Mouse (Mus musculus) lung, embryonic 16.5 days (tissue): ENCODE data around the gene Cox4i1. TPM values are rescaled to one million over a fixed set of nuclear protein-coding genes. Genes with fewer than 3 reads are reported as not detected.
A peak's percentile ranks its signal among the peaks of the same experiment; 100 is the strongest.

Experiments used
- ATAC-seq: fragments of 200-750 bp; cut with Nextera tagmentation; 2 replicates; pipeline ENCODE4 v1.8.0; 2017; ENCODE audit warnings: low read depth, mild to moderate bottlenecking, moderate library complexity
- H3K27ac ChIP-seq: fragments of 300-500 bp; sonication (generic); 2 replicates; pipeline ENCODE4 v1.5.1; 2014; ENCODE audit warnings: mild to moderate bottlenecking, control low read depth, low read length
- H3K27me3 ChIP-seq: fragments of 300-500 bp; sonication (generic); 2 replicates; pipeline ENCODE4 v1.6.1; 2014; ENCODE audit warnings: low read depth, low read length, mixed read lengths; ENCODE audit not compliant: control insufficient read depth, insufficient read depth
- H3K36me3 ChIP-seq: fragments of 300-500 bp; sonication (generic); 2 replicates; pipeline ENCODE4 v1.6.1; 2014; ENCODE audit warnings: low read length; ENCODE audit not compliant: control insufficient read depth, insufficient read depth
- H3K4me1 ChIP-seq: fragments of 300-500 bp; sonication (generic); replicated peaks from 2 replicates; pipeline ENCODE4 v1.6.1; 2014; ENCODE audit warnings: low read length, mixed read lengths; ENCODE audit not compliant: control insufficient read depth, insufficient read depth
- H3K4me2 ChIP-seq: fragments of 300-500 bp; sonication (generic); 2 replicates; pipeline ENCODE4 v1.6.1; 2014; ENCODE audit warnings: low read depth, low read length, control low read depth
- H3K4me3 ChIP-seq: fragments of 300-500 bp; sonication (generic); 2 replicates; pipeline ENCODE4 v1.5.1; 2014; ENCODE audit warnings: mild to moderate bottlenecking, low read length, control low read depth
- H3K9ac ChIP-seq: fragments of 300-500 bp; sonication (generic); 2 replicates; pipeline ENCODE4 v1.6.1; 2014; ENCODE audit warnings: low read length, control low read depth
- H3K9me3 ChIP-seq: fragments of 300-500 bp; sonication (generic); 2 replicates; pipeline ENCODE4 v1.6.1; 2016; ENCODE audit warnings: low read length; ENCODE audit not compliant: control insufficient read depth
- WGBS: fragments of 180-500 bp; shearing (Covaris S2); extraction: QIAGEN DNeasy Blood & Tissue Kit; methylation state at CpG from one replicate; pipeline ENCODE4 v1.1.7; 2014; 5-methylcytosine and 5-hydroxymethylcytosine counted together
- polyA plus RNA-seq: library from polyadenylated mRNA; unstranded; fragments of >200 nt; fragmentation: Nextera tagmentation; extraction: Ambion mirVana; gene quantifications from 2 replicates; pipeline ENCODE4 v1.2.1, GENCODE M21; 2015

The Cox4i1 gene
- polyA plus RNA-seq, 1 experiment from 2014 or later = 1,058 TPM

DNA sequence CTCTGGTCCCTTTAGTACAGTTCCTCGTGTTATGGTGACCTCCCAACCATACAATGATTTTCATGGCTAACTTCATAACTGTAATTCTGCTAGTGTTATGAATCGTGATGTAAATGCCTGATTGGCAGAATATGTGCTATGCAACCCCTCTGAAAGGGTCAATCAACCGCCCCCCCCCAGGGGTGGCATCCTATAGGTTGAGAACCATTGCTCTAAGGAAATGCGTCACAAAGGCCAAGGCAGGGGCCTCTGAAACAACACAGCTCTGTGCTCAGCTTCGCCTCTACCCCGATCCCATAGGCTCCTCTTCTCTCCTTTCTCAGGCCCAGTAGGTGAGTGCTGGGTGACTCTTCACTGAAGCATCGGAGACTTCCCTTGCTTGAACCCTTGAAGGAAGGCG lies 17.6 kb downstream of the Cox4i1 start:
- H3K4me1 ChIP-seq = peaks cover 5% of the 10 kb centered on the region; the same call in 1 of the 2 replicates
- H3K4me3 ChIP-seq = no peak overlapping the region
- H3K36me3 ChIP-seq = no peaks in the 10 kb centered on the region
- peak overlapping the region; percentile 46; the same call in 1 of the 2 replicates for H3K27ac ChIP-seq
- H3K9me3 ChIP-seq = no peaks in the 10 kb centered on the region
- ATAC-seq = no peak
- H3K27me3 ChIP-seq = peaks cover 13% of the 10 kb centered on the region
- H3K9ac ChIP-seq = no peak overlapping the region; the same call in 1 of the 2 replicates
- WGBS = 84% methylated on average over 8 of the region's 8 CpGs
- H3K4me2 ChIP-seq = no peak overlapping the region

DNA sequence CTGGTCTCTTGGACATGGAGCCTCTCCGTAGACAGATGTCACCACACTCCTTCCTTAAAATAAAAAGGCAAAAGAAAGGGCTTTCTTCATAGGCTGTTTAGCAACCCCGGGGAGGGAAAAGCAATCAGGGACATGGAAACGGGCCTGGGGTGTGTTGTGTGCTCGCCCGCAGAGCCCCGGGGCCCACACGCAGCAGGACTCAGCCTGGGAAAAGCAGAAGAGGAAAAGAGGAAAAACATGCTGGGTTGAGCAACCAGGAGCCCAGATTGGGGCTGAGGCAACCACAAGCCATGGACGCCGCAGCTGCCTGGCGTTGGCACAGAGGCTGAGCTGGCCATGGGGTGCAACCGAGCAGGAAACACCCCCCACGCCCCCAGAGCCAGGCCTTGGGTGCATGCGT lies 18.0 kb downstream of the Cox4i1 start:
- Histone ChIP-seq H3K27me3 (peaks cover 13% of the 10 kb centered on the region), H3K36me3 (no peaks in the 10 kb centered on the region), H3K27ac (no peak overlapping the region), H3K4me2 (no peak overlapping the region), H3K9me3 (no peaks in the 10 kb centered on the region), H3K4me3 (no peak overlapping the region), H3K4me1 (peaks cover 5% of the 10 kb centered on the region; the same call in 1 of the 2 replicates), H3K9ac (no peak overlapping the region)
- peak; percentile 10; the same call in 1 of the 2 replicates for ATAC-seq
- 80% methylated on average over 13 of the region's 13 CpGs for WGBS

DNA sequence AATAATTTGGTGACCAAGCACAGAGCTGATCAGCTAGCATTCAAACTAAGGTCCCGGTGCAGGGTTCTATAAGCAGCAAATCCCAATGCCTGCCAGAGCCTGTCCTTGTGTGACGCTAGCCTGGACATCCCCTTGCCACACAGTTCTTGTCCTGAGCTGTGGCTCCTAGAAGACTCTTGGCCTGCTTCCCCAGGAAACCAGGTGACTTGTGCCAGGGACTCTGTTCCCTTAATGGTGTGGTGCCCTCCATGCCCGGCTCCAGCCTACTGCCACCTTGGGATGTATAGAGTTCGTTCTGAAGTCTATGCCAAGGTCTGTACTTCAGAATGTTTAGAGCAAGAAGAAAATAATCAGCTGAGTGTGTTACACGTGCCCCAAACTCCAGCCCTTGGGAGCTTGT lies 18.6 kb downstream of the Cox4i1 start:
- H3K27ac ChIP-seq = no peak overlapping the region
- 82% methylated on average over 5 of the region's 5 CpGs for WGBS

GRCm38 (mm10) chr8:120687786-120688185 lies 19.8 kb downstream of the Cox4i1 start:
- H3K4me1 ChIP-seq = peaks cover 5% of the 10 kb centered on the region; the same call in 1 of the 2 replicates

More for the DNA sequence above, 18.6 kb downstream of the Cox4i1 start:
- Histone ChIP-seq H3K27me3 (peaks cover 13% of the 10 kb centered on the region), H3K4me3 (no peak overlapping the region), H3K9me3 (no peaks in the 10 kb centered on the region), H3K4me1 (peaks cover 5% of the 10 kb centered on the region; the same call in 1 of the 2 replicates), H3K9ac (no peak overlapping the region), H3K4me2 (no peak overlapping the region), H3K36me3 (no peaks in the 10 kb centered on the region)
- ATAC-seq = no peak

GRCm38 (mm10) chr8:120688511-120688910 lies 20.5 kb downstream of the Cox4i1 start:
- Histone ChIP-seq H3K9me3 (no peaks in the 10 kb centered on the region), H3K9ac (no peak overlapping the region), H3K4me2 (no peak overlapping the region), H3K4me3 (no peak overlapping the region), H3K27ac (no peak overlapping the region), H3K36me3 (no peaks in the 10 kb centered on the region), H3K4me1 (peaks cover 5% of the 10 kb centered on the region; the same call in 1 of the 2 replicates), H3K27me3 (peaks cover 13% of the 10 kb centered on the region)
- ATAC-seq = no peak
- 73% methylated on average over 7 of the region's 7 CpGs for WGBS

More at GRCm38 (mm10) chr8:120687786-120688185, 19.8 kb downstream of the Cox4i1 start:
- WGBS = 56% methylated on average over 8 of the region's 8 CpGs
- no peak overlapping the region for H3K9ac ChIP-seq
- H3K9me3 ChIP-seq = no peaks in the 10 kb centered on the region
- H3K4me3 ChIP-seq = no peak overlapping the region
- H3K27ac ChIP-seq = no peak overlapping the region
- no peak for ATAC-seq
- peaks cover 13% of the 10 kb centered on the region for H3K27me3 ChIP-seq
- H3K36me3 ChIP-seq = no peaks in the 10 kb centered on the region
- H3K4me2 ChIP-seq = no peak overlapping the region

DNA sequence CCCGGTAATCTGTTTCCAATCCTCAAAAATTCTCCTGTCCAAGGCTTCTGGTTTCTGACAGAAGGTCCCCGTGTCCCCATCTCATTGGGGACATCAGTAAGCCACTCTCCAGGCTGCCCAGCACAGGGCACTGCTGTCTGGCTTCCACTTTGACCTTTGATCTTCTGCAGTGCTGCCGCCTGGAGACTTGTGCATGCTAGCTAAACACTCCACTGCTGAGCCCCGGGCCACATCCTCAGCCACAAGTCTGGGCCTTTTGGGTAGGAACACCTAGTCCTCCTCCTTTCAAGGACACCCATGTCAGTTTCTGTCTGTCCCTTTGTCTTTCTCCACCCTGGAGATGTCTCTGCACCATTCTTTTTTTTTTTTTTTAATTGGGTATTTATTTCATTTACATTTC lies 24.9 kb downstream of the Cox4i1 start:
- Histone ChIP-seq H3K27me3 (peaks cover 9% of the 10 kb centered on the region; the same call in 1 of the 2 replicates), H3K36me3 (no peaks in the 10 kb centered on the region), H3K4me2 (no peak overlapping the region), H3K27ac (no peak overlapping the region), H3K9me3 (no peaks in the 10 kb centered on the region), H3K9ac (no peak overlapping the region), H3K4me3 (no peak overlapping the region), H3K4me1 (peaks cover 29% of the 10 kb centered on the region)
- 63% methylated on average over 4 of the region's 4 CpGs for WGBS
- no peak for ATAC-seq

- Histone ChIP-seq H3K9ac (peak overlapping the region; percentile 31; the same call in 1 of the 2 replicates), H3K9me3 (no peaks in the 10 kb centered on the region), H3K4me1 (peaks cover 32% of the 10 kb centered on the region), H3K27me3 (peaks cover 3% of the 10 kb centered on the region; the same call in 1 of the 2 replicates), H3K36me3 (no peaks in the 10 kb centered on the region), H3K4me2 (peak overlapping the region; percentile 40), H3K4me3 (no peak overlapping the region), H3K27ac (peak overlapping the region; percentile 59)
- peak; percentile 85 for ATAC-seq
- 13% methylated on average over 22 of the region's 22 CpGs for WGBS
These were observed 26.0 kb downstream of the Cox4i1 start for GRCm38 (mm10) chr8:120693861-120694493.

DNA sequence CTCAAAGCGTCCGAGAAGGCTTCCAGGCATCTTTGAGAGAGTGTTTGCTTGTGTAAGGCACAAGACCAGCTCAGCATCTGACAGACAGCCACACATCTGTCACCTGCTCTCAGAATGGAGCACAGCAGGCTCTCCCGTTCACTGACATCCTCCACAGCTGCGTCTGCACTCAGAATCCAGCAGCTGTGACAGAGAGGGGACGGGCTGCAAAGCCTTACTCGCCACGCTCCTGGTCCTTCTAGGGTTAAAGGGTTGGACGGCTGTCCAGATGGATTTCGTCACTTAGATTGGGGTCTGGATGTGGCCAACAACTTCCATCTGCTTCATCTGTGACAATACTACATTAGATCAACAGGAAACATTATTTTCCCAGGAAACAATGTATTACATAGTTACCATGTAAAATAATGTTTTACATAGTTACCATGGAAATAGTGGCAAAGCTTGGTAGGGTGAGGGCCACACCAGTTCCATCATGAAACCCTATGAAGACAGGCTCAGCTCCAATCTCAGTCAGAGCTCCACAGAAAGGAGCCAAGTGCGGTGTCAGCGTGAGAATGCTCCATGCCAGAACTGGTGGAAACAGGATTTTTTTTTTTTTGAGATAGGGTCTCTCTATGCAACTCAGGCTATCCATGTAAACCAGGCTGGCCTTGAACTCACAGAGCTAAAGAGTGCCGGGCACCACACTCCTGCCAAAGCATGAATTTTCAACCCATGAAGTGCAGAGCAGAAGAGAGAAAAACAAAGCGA lies 28.6 kb downstream of the Cox4i1 start:
- Histone ChIP-seq H3K27ac (peak overlapping the region; percentile 84), H3K9me3 (no peaks in the 10 kb centered on the region), H3K4me3 (no peak overlapping the region), H3K4me2 (no peak overlapping the region), H3K4me1 (peaks cover 38% of the 10 kb centered on the region), H3K36me3 (no peaks in the 10 kb centered on the region), H3K9ac (no peak overlapping the region), H3K27me3 (no peaks in the 10 kb centered on the region)
- peak; percentile 79 for ATAC-seq
- 29% methylated on average over 13 of the region's 13 CpGs for WGBS
